Mouse (Mus musculus) limb, embryonic 15.5 days (tissue): ENCODE measurements around the gene Adprhl1. TPM values are rescaled to one million over a fixed set of nuclear protein-coding genes. Genes with fewer than 3 reads are reported as not detected.

ENCODE experiments used
- ATAC-seq: fragments of 200-750 bp; cut with Nextera tagmentation; 2 replicates; pipeline ENCODE4 v1.8.0; 2017; ENCODE audit warnings: low read depth, moderate TSS enrichment; ENCODE audit not compliant: insufficient number of reproducible peaks, low FRiP score, low TSS enrichment
- H3K27ac ChIP-seq: fragments of 300-500 bp; sonication (generic); 2 replicates; pipeline ENCODE4 v1.5.1; 2015; ENCODE audit warnings: moderate library complexity, mild to moderate bottlenecking, inconsistent platforms
- H3K27me3 ChIP-seq: fragments of 300-500 bp; sonication (generic); 2 replicates; pipeline ENCODE4 v1.6.1; 2015; ENCODE audit warnings: inconsistent platforms
- H3K36me3 ChIP-seq: fragments of 300-500 bp; sonication (generic); 2 replicates; pipeline ENCODE4 v1.6.1; 2015; ENCODE audit warnings: inconsistent platforms
- H3K4me1 ChIP-seq: fragments of 300-500 bp; sonication (generic); 2 replicates; pipeline ENCODE4 v1.6.1; 2015; ENCODE audit warnings: inconsistent platforms
- H3K4me2 ChIP-seq: fragments of 300-500 bp; sonication (generic); 2 replicates; pipeline ENCODE4 v1.6.1; 2015; ENCODE audit warnings: mild to moderate bottlenecking, inconsistent platforms
- H3K4me3 ChIP-seq: fragments of 300-500 bp; sonication (generic); 2 replicates; pipeline ENCODE4 v1.5.1; 2015; ENCODE audit warnings: mild to moderate bottlenecking, inconsistent platforms
- H3K9ac ChIP-seq: fragments of 300-500 bp; sonication (generic); 2 replicates; pipeline ENCODE4 v1.6.1; 2015; ENCODE audit warnings: inconsistent platforms
- H3K9me3 ChIP-seq: fragments of 300-500 bp; sonication (generic); 2 replicates; pipeline ENCODE4 v1.6.1; 2016; ENCODE audit warnings: inconsistent platforms
- WGBS: fragments of 180-500 bp; shearing (Covaris S2); methylation state at CpG from one replicate; pipeline ENCODE4 v1.1.7; 2015; 5-methylcytosine and 5-hydroxymethylcytosine counted together
- polyA plus RNA-seq: library from polyadenylated mRNA; unstranded; fragments of >200 nt; fragmentation: Nextera tagmentation; extraction: Ambion mirVana; gene quantifications from 2 replicates; pipeline ENCODE4 v1.2.1, GENCODE M21; 2015

Adprhl1 gene
- polyA plus RNA-seq, 1 experiment from 2014 or later: 5.0 TPM

DNA sequence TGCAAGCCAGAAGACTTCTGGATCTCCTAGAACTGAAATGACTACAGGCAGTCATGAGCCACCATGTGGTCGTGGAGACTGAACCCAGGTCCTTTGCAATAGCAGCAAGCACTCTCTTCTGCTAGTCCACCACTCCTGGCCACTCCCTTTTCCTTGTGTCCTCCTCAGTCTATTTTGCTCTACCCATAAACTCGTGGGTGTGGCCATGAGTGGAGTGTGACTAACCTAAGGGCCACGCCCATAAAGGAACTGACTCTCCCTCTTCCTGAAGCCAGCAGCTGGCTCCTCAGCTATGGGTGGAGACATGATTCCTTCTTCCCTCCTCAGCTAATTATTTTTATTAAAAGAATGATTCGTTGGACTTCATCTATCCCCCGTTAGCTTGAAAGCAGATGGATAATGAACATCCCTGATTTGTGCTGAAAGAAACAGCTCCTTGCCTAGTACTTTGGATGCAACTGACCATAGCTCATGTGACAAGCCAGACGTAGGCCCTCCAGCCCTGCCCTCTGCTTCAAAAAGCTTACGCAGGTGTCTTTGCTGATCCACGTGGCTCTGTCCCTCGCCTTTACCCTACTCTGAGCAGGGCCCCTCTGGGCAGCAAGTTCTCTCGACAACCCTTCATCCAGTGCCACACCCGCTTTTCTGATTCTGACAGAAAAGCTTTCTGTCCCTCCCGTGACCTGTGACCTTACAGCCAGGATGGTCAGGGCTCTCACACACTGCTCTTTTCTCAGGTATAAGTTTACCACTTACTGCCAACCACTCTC is 49.4 kb downstream of the Adprhl1 start:
- H3K27ac ChIP-seq: no peak overlapping the region
- H3K9me3 ChIP-seq: no peaks in the 10 kb centered on the region
- H3K4me2 ChIP-seq: no peak overlapping the region
- ATAC-seq: no peak
- no peaks in the 10 kb centered on the region for H3K36me3 ChIP-seq
- no peak overlapping the region for H3K4me3 ChIP-seq
- WGBS: 63% methylated on average over 12 of the region's 12 CpGs
- peaks cover 12% of the 10 kb centered on the region; the same call in 1 of the 2 replicates for H3K4me1 ChIP-seq
- H3K9ac ChIP-seq: no peak overlapping the region
- H3K27me3 ChIP-seq: peaks cover 34% of the 10 kb centered on the region

- WGBS: 57% methylated on average over 1 of the region's 1 CpGs
- peaks cover 36% of the 10 kb centered on the region for H3K27me3 ChIP-seq
- H3K4me2 ChIP-seq: no peak overlapping the region
- peaks cover 13% of the 10 kb centered on the region; the same call in 1 of the 2 replicates for H3K4me1 ChIP-seq
- no peak overlapping the region for H3K4me3 ChIP-seq
- no peaks in the 10 kb centered on the region for H3K36me3 ChIP-seq
- H3K27ac ChIP-seq: no peak overlapping the region
- H3K9ac ChIP-seq: no peak overlapping the region
- ATAC-seq: no peak
- H3K9me3 ChIP-seq: no peaks in the 10 kb centered on the region
These were observed 50.5 kb downstream of the Adprhl1 start for GRCm38 (mm10) chr8:13203472-13203871.

- peaks cover 13% of the 10 kb centered on the region; the same call in 1 of the 2 replicates for H3K4me1 ChIP-seq
- H3K4me2 ChIP-seq: no peak overlapping the region
- no peaks in the 10 kb centered on the region for H3K9me3 ChIP-seq
- no peak for ATAC-seq
- H3K27ac ChIP-seq: no peak overlapping the region
- whole genome bisulfite sequencing: 82% methylated on average over 3 of the region's 3 CpGs
- peaks cover 36% of the 10 kb centered on the region for H3K27me3 ChIP-seq
- H3K36me3 ChIP-seq: no peaks in the 10 kb centered on the region
- no peak overlapping the region for H3K4me3 ChIP-seq
- H3K9ac ChIP-seq: no peak overlapping the region
These were observed 51.2 kb downstream of the Adprhl1 start for GRCm38 (mm10) chr8:13202806-13203205.

DNA sequence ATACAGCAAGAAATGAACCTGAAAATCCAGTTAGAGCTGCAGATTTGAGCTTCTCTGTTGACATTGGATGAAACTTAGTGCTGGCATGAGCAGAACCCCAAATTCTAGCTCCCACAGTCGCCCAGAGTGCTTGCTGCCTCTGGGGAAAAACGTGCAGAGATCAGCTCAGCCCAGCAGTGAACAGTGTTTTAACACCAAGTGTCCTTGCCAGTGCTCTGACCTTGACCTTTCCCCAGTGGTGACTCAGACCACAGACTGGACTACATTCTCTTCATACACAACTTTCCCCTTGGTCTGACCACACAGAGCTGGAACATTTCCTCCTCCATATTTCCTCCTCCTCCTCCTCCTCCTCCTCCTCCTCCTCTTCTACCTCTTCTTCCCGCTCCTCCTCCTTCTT is 51.9 kb downstream of the Adprhl1 start:
- H3K27ac ChIP-seq: no peak overlapping the region
- H3K4me3 ChIP-seq: no peak overlapping the region
- H3K4me1 ChIP-seq: peaks cover 13% of the 10 kb centered on the region; the same call in 1 of the 2 replicates
- 37% methylated on average over 3 of the region's 3 CpGs for WGBS
- peaks cover 36% of the 10 kb centered on the region for H3K27me3 ChIP-seq
- no peaks in the 10 kb centered on the region for H3K9me3 ChIP-seq
- no peak overlapping the region for H3K4me2 ChIP-seq
- H3K36me3 ChIP-seq: no peaks in the 10 kb centered on the region
- ATAC-seq: no peak
- H3K9ac ChIP-seq: no peak overlapping the region

DNA sequence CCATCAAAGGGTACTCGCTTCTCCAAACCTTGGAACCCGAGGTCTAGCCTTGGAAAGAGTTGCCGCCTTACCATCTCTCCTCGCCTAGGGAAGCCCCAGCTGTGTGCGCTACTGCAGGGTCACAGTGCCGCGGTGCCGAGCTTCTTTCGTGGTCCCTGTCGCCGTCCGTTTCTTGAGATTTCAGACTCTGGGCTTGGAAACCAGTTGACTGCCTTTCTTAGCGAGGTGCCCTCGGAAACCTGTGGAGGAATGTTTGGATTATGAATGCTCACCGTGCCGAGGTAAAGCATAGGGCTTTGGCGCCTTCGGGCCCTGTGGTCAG is 53.0 kb downstream of the Adprhl1 start:
- Histone ChIP-seq H3K4me2 (peak overlapping the region; percentile 92), H3K9ac (no peak overlapping the region), H3K27me3 (peaks cover 36% of the 10 kb centered on the region), H3K36me3 (no peaks in the 10 kb centered on the region), H3K4me3 (peak overlapping the region; percentile 76), H3K27ac (no peak overlapping the region), H3K9me3 (no peaks in the 10 kb centered on the region), H3K4me1 (peaks cover 13% of the 10 kb centered on the region; the same call in 1 of the 2 replicates)
- no peak for ATAC-seq
- WGBS: 3% methylated on average over 18 of the region's 18 CpGs

DNA sequence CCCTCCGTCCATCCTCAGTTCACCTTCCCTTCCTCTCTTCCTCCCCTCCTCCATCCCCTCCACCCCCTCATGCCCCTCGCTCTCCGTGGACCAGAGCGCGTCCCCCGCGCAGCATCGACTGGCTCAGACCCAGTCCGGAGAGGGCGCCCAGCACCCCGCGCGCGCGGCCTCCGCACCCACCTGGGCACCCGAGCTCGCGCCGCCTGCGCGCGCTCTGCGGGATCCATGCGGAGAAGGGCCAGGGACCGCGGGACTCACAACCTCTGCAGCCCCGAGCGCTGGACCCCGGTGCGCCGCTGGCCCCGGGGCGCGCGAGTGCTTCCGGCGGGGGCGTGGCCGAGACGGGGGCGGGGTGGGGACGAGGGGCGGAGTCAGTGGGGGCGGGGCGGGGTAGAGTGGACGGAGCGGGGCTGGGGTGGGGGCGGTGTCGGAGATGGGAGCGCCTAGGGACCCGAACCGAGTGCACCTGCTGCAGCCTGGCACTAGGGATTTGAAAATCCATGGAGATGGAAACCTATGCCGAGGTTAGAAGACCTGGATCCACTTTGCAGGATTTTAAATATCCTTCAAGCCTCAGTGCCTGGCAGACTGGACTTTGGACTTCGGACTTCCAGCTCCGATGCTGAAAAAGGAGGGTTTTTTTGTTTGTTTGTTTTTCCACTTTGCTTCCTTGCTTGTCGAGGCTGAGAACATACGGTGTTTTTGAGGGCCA is 53.5 kb downstream of the Adprhl1 start, which contains the start of gene Grtp1:
TSS of gene Grtp1 (minus strand) at position 320 of the 712 bp plus-strand sequence.
- ATAC-seq: 0 out of 2 replicates have a peak, but pooled peaks have one; percentile 45
- WGBS: under 1% methylated on average over 57 of the region's 58 CpGs
- peak within 1 kb of the TSS; percentile 92 for H3K4me2 ChIP-seq
- H3K27ac ChIP-seq: no peak within 1 kb of the TSS
- H3K4me1 ChIP-seq: peaks cover 13% of the 10 kb centered on the region; the same call in 1 of the 2 replicates
- no peaks in the 10 kb centered on the region for H3K36me3 ChIP-seq
- peak within 1 kb of the TSS; percentile 76 for H3K4me3 ChIP-seq
- H3K9ac ChIP-seq: peak within 1 kb of the TSS; percentile 64
- H3K9me3 ChIP-seq: no peaks in the 10 kb centered on the region
- H3K27me3 ChIP-seq: peaks cover 36% of the 10 kb centered on the region

DNA sequence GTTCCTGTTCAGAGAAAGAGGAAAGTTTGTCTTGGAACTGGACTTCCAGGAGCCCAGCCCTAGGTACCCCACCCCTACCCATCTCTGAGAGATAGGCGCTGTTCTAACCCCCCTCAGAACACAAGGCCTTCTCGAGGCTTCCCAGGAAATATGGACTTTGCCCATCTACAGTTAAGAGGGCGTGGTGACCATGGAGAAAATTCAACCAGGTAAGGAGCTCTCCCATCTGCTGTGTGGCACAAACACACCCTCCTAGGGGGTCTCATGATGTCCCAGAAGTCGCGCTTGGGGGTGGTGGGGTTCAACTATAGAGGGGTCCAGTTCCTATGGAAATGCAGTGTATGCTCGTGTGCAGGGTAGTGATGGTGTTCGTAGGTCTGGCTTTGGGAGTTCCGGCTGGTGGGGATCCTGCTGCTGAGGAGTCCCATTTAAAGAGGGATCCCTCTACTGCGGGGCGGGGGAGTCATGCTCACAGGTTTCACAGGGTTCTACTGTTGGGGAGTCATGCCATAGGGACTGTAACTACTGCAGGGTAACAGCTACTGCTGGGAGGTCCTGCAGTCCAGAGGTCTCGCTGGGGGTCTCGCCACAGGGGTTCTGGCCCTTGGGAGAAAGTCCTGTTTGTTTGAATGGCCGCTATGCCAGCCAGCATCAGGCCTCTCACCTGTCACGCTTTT is 54.4 kb downstream of the Adprhl1 start:
- Histone ChIP-seq H3K4me3 (peak overlapping the region; percentile 76), H3K9me3 (no peaks in the 10 kb centered on the region)

DNA sequence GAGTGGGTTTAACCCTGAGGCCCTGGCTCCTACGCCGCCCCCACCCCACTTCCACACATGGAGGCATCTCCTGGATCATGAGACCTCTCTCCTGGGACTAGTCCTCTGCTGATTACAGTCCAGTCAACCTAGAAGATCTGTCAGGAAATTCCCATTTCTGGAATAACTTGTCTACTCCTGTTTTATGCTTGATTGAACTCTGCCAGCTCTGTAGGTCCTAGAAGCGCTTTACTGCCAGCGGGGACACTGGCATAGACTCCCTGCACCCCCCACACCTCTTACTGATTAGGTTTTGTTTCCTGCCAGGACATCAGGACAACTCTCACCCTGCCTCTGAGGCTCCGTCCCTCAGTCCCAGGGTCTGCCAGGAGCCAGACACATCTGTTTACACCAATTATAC is 56.5 kb downstream of the Adprhl1 start:
- 86% methylated on average over 5 of the region's 5 CpGs for WGBS
- H3K9ac ChIP-seq: no peak overlapping the region
- no peaks in the 10 kb centered on the region for H3K9me3 ChIP-seq
- ATAC-seq: no peak
- no peaks in the 10 kb centered on the region for H3K36me3 ChIP-seq
- no peak overlapping the region for H3K4me2 ChIP-seq
- no peak overlapping the region for H3K27ac ChIP-seq
- H3K27me3 ChIP-seq: peaks cover 26% of the 10 kb centered on the region
- no peak overlapping the region for H3K4me3 ChIP-seq
- peaks cover 19% of the 10 kb centered on the region for H3K4me1 ChIP-seq

More for the DNA sequence above, 54.4 kb downstream of the Adprhl1 start:
- Histone ChIP-seq H3K36me3 (no peaks in the 10 kb centered on the region), H3K4me2 (peak overlapping the region; percentile 92), H3K9ac (no peak overlapping the region), H3K27me3 (peaks cover 36% of the 10 kb centered on the region), H3K4me1 (peaks cover 19% of the 10 kb centered on the region), H3K27ac (no peak overlapping the region)
- ATAC-seq: no peak
- WGBS: 28% methylated on average over 14 of the region's 14 CpGs

- ATAC-seq: no peak
- Histone ChIP-seq H3K4me1 (peaks cover 10% of the 10 kb centered on the region), H3K27me3 (peaks cover 5% of the 10 kb centered on the region; the same call in 1 of the 2 replicates), H3K27ac (peak overlapping the region; percentile 72), H3K4me3 (no peak overlapping the region), H3K9ac (no peak overlapping the region), H3K9me3 (no peaks in the 10 kb centered on the region), H3K4me2 (no peak overlapping the region), H3K36me3 (no peaks in the 10 kb centered on the region)
- WGBS: 34% methylated on average over 10 of the region's 10 CpGs
These were observed 59.1 kb downstream of the Adprhl1 start for GRCm38 (mm10) chr8:13194818-13195217.

- no peaks in the 10 kb centered on the region for H3K27me3 ChIP-seq
- peaks cover 6% of the 10 kb centered on the region for H3K4me1 ChIP-seq
- H3K9me3 ChIP-seq: no peaks in the 10 kb centered on the region
- H3K4me2 ChIP-seq: no peak overlapping the region
- no peak for ATAC-seq
- H3K27ac ChIP-seq: no peak overlapping the region
- H3K9ac ChIP-seq: no peak overlapping the region
- WGBS: 86% methylated on average over 8 of the region's 8 CpGs
- peaks cover 5% of the 10 kb centered on the region; the same call in 1 of the 2 replicates for H3K36me3 ChIP-seq
- H3K4me3 ChIP-seq: no peak overlapping the region
These were observed 63.7 kb downstream of the Adprhl1 start for GRCm38 (mm10) chr8:13190235-13190634.

DNA sequence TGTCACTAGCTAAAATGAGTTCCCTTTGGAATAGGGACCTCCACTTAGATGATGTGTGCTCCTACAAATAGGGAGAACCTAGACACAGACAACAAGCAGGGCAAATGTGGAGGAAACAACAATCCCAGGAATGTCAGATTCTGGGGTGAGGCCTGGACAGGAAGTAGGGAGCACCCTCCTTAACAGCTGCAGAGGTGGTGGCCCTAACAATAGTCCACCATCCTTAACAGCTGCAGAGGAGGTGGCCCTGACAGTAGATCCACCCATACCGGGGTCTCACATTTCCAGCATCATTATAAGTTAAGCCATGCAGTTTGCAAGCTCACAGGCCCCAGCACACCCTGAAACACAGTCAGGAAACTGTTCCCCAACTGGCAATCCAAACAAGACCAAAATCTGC is 65.1 kb downstream of the Adprhl1 start:
- Histone ChIP-seq H3K9me3 (no peaks in the 10 kb centered on the region), H3K9ac (no peak overlapping the region), H3K4me3 (no peak overlapping the region), H3K27ac (no peak overlapping the region), H3K36me3 (peaks cover 16% of the 10 kb centered on the region; the same call in 1 of the 2 replicates), H3K4me2 (no peak overlapping the region), H3K27me3 (no peaks in the 10 kb centered on the region), H3K4me1 (no peaks in the 10 kb centered on the region)
- ATAC-seq: no peak
- WGBS: 86% methylated on average over 1 of the region's 1 CpGs
